Mouse (Mus musculus) embryonic facial prominence, embryonic 12.5 days (tissue): Measurements from ENCODE around the gene Spert. TPM values are rescaled to one million over a fixed set of nuclear protein-coding genes. Genes with fewer than 3 reads are reported as not detected.

Experiments used
- ATAC-seq: fragments of 200-750 bp; cut with Nextera tagmentation; 2 replicates; pipeline ENCODE4 v1.8.0; 2017; ENCODE audit not compliant: insufficient number of reproducible peaks, insufficient read depth, low FRiP score, low TSS enrichment
- H3K27ac ChIP-seq: fragments of 300-500 bp; sonication (generic); 2 replicates; pipeline ENCODE4 v1.5.1; 2016; ENCODE audit warnings: mild to moderate bottlenecking
- H3K27me3 ChIP-seq: fragments of 300-500 bp; sonication (generic); 2 replicates; pipeline ENCODE4 v1.6.1; 2016; ENCODE audit warnings: mild to moderate bottlenecking, moderate library complexity
- H3K36me3 ChIP-seq: fragments of 300-500 bp; sonication (generic); 2 replicates; pipeline ENCODE4 v1.6.1; 2016; ENCODE audit warnings: mild to moderate bottlenecking
- H3K4me1 ChIP-seq: fragments of 300-500 bp; sonication (generic); 2 replicates; pipeline ENCODE4 v1.6.1; 2016
- H3K4me2 ChIP-seq: fragments of 300-500 bp; sonication (generic); replicated peaks from 2 replicates; pipeline ENCODE4 v1.6.1; 2016; ENCODE audit warnings: mild to moderate bottlenecking, moderate library complexity
- H3K4me3 ChIP-seq: fragments of 300-500 bp; sonication (generic); 2 replicates; pipeline ENCODE4 v1.5.1; 2016; ENCODE audit warnings: mild to moderate bottlenecking
- H3K9ac ChIP-seq: fragments of 300-500 bp; sonication (generic); 2 replicates; pipeline ENCODE4 v1.6.1; 2016; ENCODE audit warnings: mild to moderate bottlenecking, moderate library complexity
- H3K9me3 ChIP-seq: fragments of 300-500 bp; sonication (generic); 2 replicates; pipeline ENCODE4 v1.6.1; 2016; ENCODE audit warnings: mild to moderate bottlenecking, moderate library complexity
- WGBS: fragments of 180-500 bp; shearing (Covaris S2); methylation state at CpG from one replicate; pipeline ENCODE4 v1.1.7; 2016; 5-methylcytosine and 5-hydroxymethylcytosine counted together
- polyA plus RNA-seq: library from polyadenylated mRNA; unstranded; fragments of >200 nt; fragmentation: Nextera tagmentation; extraction: Ambion mirVana; gene quantifications from 2 replicates; pipeline ENCODE4 v1.2.1, GENCODE M21; 2016

The Spert gene
- not detected in 2 replicates for polyA plus RNA-seq

DNA sequence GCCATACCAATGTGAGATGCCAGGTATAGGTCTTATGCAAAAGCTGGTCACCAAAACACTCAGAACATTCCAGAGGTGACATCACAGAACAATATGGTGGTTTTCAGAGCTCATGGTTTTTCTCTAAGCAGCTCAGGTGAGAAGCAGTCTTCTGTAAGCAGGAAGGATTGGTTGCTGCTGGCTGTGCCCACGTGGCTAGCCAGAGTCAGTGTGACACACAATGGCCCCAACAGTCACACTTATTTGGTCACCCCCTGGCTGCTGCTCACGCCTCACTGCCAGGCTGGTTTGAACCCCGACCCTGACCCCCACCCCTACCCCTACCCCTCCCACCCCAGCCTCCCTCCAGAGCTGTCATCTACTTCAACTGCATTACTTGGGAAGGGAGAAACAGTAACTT, at the start of gene Spert:
Spert (minus strand) TSS at position 139 of the 400 bp plus-strand sequence.
- H3K27me3 ChIP-seq = no peaks in the 10 kb centered on the region
- no peak within 1 kb of the TSS for H3K4me2 ChIP-seq
- no peak within 1 kb of the TSS for H3K4me3 ChIP-seq
- H3K27ac ChIP-seq = no peak within 1 kb of the TSS
- H3K36me3 ChIP-seq = no peaks in the 10 kb centered on the region
- no peak for ATAC-seq
- no peak within 1 kb of the TSS for H3K9ac ChIP-seq
- no peaks in the 10 kb centered on the region for H3K4me1 ChIP-seq
- WGBS = 65% methylated on average over 3 of the region's 3 CpGs
- H3K9me3 ChIP-seq = no peaks in the 10 kb centered on the region

DNA sequence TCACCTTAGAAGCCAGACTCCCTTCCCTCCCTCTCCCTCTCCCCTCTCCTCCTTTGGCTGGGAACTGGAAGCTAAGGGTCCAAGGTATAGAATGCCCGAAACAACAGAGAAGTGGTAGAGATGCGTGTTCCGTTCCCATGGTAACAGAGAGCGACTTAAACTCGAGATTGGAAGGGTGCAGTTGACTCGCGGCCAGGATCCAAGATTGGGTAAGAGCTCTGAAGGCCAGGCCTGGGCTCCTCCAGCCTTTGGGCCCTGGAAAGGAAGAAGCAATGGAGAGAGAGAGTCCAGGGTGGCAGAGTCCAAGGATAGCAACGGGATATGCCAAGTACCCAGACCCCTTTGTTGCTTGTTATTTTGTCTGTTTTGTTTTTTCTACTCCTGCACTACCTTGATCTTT, 49.2 kb upstream of the Spert start, which contains the start of gene Erich6b:
Erich6b (plus strand) TSS at position 180 of the 400 bp plus-strand sequence.
- H3K4me2 ChIP-seq = no peak within 1 kb of the TSS
- no peaks in the 10 kb centered on the region for H3K9me3 ChIP-seq
- no peak within 1 kb of the TSS for H3K9ac ChIP-seq
- H3K27me3 ChIP-seq = no peaks in the 10 kb centered on the region
- no peak for ATAC-seq
- H3K27ac ChIP-seq = no peak within 1 kb of the TSS
- H3K36me3 ChIP-seq = no peaks in the 10 kb centered on the region
- no peak within 1 kb of the TSS for H3K4me3 ChIP-seq
- WGBS = 79% methylated on average over 8 of the region's 8 CpGs
- H3K4me1 ChIP-seq = no peaks in the 10 kb centered on the region

DNA sequence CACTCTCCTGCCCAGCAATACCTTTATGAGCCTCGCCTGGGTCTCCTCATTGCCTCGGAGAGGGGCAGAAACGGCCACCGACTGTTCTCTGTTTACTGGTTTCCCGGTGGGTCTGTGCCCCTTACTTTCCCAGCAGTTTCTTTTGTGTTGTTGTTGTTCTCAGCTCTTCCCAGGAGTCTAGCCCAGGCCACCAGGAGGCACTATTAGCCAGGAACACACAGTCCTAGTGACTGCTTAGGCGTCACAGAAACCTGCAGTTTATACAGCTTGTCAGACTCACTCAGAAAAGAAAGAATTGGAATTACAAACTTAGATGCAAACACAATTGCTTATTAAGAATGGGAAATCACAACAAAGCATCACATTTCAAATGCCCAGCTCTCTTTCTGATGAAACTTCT, 48.5 kb upstream of the Spert start:
- no peak for ATAC-seq
- Histone ChIP-seq H3K27me3 (no peaks in the 10 kb centered on the region), H3K27ac (no peak overlapping the region), H3K4me1 (no peaks in the 10 kb centered on the region), H3K9ac (no peak overlapping the region), H3K4me2 (no peak overlapping the region), H3K9me3 (no peaks in the 10 kb centered on the region), H3K4me3 (no peak overlapping the region), H3K36me3 (no peaks in the 10 kb centered on the region)
- WGBS = 59% methylated on average over 6 of the region's 6 CpGs

DNA sequence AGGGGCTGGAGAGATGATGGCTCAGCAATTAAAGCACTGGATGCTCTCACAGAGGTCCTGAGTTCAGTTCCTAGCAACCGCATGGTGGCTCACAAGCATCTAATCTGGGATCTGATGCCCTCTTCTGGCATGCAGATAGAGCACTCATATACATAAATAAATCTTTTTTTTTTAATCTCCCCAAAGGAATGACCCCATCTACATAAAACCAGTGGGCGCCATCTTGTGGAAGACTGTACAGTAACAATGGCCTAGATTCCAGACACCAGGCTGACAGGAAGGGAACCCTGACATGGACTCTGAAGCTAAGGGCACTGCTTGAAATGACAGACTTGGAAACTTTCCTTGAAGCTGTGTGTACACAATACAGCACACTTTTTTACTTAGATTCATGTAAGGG, 47.9 kb upstream of the Spert start:
- H3K9ac ChIP-seq = no peak overlapping the region

DNA sequence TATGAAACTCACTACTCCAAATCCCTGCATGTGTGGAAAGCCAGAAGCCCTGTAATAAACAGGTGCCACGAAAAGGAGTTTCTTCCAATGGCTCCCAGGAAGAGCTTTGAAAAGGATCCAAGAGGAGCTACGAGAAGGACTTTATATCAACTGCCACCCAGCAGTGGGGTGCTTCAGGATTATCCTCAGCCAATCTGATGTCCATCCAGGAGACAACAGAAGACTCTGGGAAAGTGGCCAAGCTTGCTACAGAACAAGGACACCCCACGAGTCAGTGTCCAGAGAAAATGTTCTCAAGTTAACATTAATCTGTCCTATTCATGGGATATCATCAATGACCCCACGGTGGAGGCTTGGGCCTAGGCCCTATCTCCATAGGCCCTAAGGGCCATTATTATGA, 44.7 kb upstream of the Spert start:
- H3K27ac ChIP-seq = no peak overlapping the region
- 0 out of 2 replicates have a peak, but pooled peaks cover 3% of the 10 kb centered on the region for H3K4me1 ChIP-seq
- H3K4me3 ChIP-seq = no peak overlapping the region
- no peaks in the 10 kb centered on the region for H3K27me3 ChIP-seq
- ATAC-seq = no peak
- whole genome bisulfite sequencing = 89% methylated on average over 4 of the region's 4 CpGs
- H3K9me3 ChIP-seq = no peaks in the 10 kb centered on the region
- no peak overlapping the region for H3K9ac ChIP-seq
- no peaks in the 10 kb centered on the region for H3K36me3 ChIP-seq
- no peak overlapping the region for H3K4me2 ChIP-seq

More for the DNA sequence above, 47.9 kb upstream of the Spert start:
- no peak overlapping the region for H3K4me3 ChIP-seq
- H3K4me2 ChIP-seq = no peak overlapping the region
- H3K4me1 ChIP-seq = 0 out of 2 replicates have a peak, but pooled peaks cover 3% of the 10 kb centered on the region
- no peaks in the 10 kb centered on the region for H3K27me3 ChIP-seq
- H3K27ac ChIP-seq = no peak overlapping the region
- WGBS = 83% methylated on average over 2 of the region's 2 CpGs
- no peaks in the 10 kb centered on the region for H3K9me3 ChIP-seq
- H3K36me3 ChIP-seq = no peaks in the 10 kb centered on the region
- ATAC-seq = no peak

DNA sequence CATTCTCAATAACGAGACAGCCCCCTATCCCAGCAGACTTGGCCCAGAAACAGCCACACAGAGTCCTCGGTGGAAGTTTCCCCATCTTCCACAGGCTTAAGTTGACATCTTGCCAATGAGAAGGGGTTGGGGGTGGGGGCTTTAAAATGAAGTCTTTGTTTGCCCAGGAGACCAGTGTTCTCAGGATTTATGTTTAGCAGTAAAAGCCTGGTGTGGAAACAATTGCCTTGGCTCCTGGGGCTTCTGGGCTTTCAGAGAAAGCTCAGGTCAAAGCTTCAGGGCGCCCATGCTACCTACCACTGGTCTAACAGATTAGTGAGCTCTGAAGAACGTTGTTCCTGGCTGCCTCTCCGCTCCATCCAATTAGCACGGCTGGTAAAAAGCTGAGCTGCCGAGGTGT, 43.2 kb upstream of the Spert start:
- Histone ChIP-seq H3K27ac (no peak overlapping the region), H3K9me3 (no peaks in the 10 kb centered on the region), H3K9ac (no peak overlapping the region), H3K4me3 (no peak overlapping the region), H3K36me3 (no peaks in the 10 kb centered on the region), H3K4me1 (0 out of 2 replicates have a peak, but pooled peaks cover 3% of the 10 kb centered on the region), H3K4me2 (no peak overlapping the region), H3K27me3 (no peaks in the 10 kb centered on the region)
- 53% methylated on average over 7 of the region's 7 CpGs for WGBS
- no peak for ATAC-seq

DNA sequence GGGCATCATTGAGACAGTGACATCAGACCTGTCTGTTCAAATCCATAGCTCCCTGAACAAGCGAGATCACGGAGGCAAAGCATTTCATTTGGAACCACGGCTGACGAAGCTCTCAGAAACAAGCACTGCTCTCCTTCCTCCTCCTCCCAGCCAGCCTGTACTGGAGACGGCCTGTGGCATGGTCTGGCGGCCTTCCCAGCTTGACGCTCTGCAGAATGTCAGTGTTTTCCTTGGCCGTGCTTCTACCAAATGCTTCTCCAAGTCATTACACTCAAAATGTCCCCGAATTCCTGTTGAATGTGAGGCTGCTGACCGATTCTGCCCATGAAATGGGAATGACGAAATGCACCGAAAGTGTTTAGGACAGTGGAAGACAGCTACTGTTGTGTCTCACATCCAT, 42.4 kb upstream of the Spert start:
- no peaks in the 10 kb centered on the region for H3K36me3 ChIP-seq
- no peak overlapping the region for H3K4me2 ChIP-seq
- no peak overlapping the region for H3K9ac ChIP-seq
- no peak overlapping the region for H3K27ac ChIP-seq
- no peaks in the 10 kb centered on the region for H3K27me3 ChIP-seq
- no peak for ATAC-seq
- H3K4me3 ChIP-seq = no peak overlapping the region
- 76% methylated on average over 12 of the region's 12 CpGs for WGBS
- no peaks in the 10 kb centered on the region for H3K9me3 ChIP-seq
- 0 out of 2 replicates have a peak, but pooled peaks cover 3% of the 10 kb centered on the region for H3K4me1 ChIP-seq

DNA sequence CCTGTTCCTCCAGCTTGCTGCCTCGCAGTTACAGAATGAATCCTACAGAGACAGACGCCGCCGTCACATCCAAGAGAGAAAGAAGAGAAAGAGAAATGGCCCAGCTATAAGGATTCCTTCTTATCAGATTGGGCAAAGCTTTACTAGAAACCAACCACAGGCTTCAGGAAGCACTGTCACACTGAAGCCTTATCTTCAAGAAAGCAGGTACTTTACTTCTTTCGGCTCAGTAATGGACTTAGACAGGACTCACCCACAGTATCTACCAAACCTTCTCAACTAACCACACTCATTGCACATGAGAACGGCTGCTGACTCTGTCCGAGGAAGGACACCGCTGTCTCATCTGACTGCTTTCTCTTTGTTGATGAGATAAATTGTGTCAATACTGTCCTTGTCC, 36.0 kb upstream of the Spert start:
- Histone ChIP-seq H3K27ac (no peak overlapping the region), H3K36me3 (no peaks in the 10 kb centered on the region), H3K4me3 (no peak overlapping the region), H3K4me2 (no peak overlapping the region), H3K4me1 (no peaks in the 10 kb centered on the region), H3K27me3 (no peaks in the 10 kb centered on the region), H3K9ac (no peak overlapping the region), H3K9me3 (no peaks in the 10 kb centered on the region)
- WGBS = 90% methylated on average over 8 of the region's 8 CpGs
- no peak for ATAC-seq

DNA sequence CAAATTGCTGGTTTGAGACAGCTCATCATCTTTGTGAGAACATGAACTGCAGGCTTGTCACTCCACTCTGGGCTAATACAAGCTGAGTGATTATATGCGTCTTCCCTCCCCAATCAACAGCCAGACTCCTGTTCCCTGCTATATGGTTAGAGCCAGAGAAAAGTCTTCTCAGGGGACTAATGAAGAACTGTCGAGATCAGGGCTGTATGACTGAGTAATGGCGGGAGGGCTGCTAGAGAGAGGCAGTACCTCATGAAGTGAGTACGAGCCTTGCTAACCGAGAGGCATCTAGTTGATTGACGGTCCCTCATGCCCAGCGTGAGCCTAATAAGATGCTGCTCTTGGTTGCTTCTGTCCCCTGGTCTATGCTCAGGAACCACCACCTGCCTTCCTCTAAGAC, 30.1 kb upstream of the Spert start:
- H3K36me3 ChIP-seq = no peaks in the 10 kb centered on the region
- no peak overlapping the region for H3K27ac ChIP-seq
- no peak for ATAC-seq
- no peak overlapping the region for H3K4me3 ChIP-seq
- no peaks in the 10 kb centered on the region for H3K27me3 ChIP-seq
- no peaks in the 10 kb centered on the region for H3K9me3 ChIP-seq
- WGBS = 67% methylated on average over 7 of the region's 7 CpGs
- H3K4me1 ChIP-seq = no peaks in the 10 kb centered on the region
- no peak overlapping the region for H3K4me2 ChIP-seq
- no peak overlapping the region for H3K9ac ChIP-seq

DNA sequence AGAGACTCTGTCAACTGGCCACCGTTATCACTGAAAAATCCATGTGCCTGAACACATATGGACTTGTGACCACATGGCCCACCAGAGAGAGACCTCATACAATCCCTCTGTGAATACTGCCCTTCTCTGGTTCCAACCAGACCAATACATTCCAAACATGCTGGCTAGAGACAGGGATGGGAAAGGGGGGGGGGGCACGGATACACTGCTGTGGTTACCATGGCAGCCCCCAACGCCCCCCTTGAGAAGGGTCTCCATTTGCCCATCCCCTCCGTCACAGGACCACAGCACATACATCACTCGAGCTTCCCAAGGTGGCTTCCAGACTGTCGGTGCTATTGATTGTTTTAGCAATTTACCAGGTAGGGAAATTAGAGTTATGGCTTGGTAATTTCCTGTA, 23.5 kb upstream of the Spert start:
- no peak overlapping the region for H3K27ac ChIP-seq
- H3K4me3 ChIP-seq = no peak overlapping the region
- no peak overlapping the region for H3K4me2 ChIP-seq
- 85% methylated on average over 6 of the region's 6 CpGs for WGBS
- no peaks in the 10 kb centered on the region for H3K27me3 ChIP-seq
- H3K9ac ChIP-seq = no peak overlapping the region
- no peaks in the 10 kb centered on the region for H3K36me3 ChIP-seq
- no peak for ATAC-seq
- H3K9me3 ChIP-seq = no peaks in the 10 kb centered on the region
- no peaks in the 10 kb centered on the region for H3K4me1 ChIP-seq

DNA sequence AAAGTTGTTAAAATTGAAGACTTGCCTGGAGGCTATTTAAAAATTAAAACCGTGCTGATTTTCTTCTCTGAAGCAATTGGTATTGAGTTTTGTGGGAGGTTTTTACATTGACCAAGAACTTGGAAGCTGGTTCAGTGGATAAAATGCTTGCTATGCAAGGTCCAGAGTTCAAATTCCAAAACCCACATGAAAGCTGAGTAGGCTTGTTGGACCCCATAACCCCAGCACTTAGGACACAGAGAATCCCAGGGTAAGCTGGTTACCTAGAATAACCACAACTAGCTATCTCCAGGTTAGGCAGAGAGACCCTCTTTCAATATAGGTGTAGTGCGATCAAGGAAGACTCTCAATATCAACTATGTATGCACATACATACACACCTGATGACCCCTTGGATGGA, 16.3 kb upstream of the Spert start:
- 95% methylated on average over 2 of the region's 2 CpGs for WGBS
- Histone ChIP-seq H3K9me3 (0 out of 2 replicates have a peak, but pooled peaks cover 3% of the 10 kb centered on the region), H3K4me1 (no peaks in the 10 kb centered on the region), H3K27me3 (no peaks in the 10 kb centered on the region), H3K4me2 (no peak overlapping the region), H3K4me3 (no peak overlapping the region), H3K27ac (no peak overlapping the region), H3K36me3 (no peaks in the 10 kb centered on the region), H3K9ac (no peak overlapping the region)
- no peak for ATAC-seq

DNA sequence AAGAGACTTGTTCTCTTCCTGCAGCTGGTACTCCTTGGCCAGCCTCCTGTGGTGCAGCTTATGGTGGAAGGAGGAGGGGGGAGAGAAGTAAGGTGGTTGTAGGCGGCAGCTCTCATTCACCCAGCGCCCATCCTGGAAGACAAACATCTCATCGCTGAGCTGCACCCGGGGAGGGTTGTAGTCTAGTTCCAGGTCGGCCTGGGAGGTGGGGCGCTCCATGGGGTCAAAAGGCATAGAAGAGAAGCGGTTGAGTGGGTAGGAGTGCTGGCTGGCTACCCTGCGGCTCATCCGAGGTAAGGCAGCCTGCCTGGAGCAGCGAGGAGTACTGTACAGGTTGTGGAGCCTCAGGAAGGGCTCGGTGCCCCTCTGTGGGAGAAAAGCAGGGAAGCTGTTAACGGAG, 9.0 kb downstream of the Spert start:
- Histone ChIP-seq H3K4me2 (no peak overlapping the region), H3K27ac (no peak overlapping the region), H3K4me3 (no peak overlapping the region), H3K9me3 (no peaks in the 10 kb centered on the region), H3K9ac (no peak overlapping the region), H3K4me1 (no peaks in the 10 kb centered on the region), H3K27me3 (no peaks in the 10 kb centered on the region), H3K36me3 (no peaks in the 10 kb centered on the region)
- ATAC-seq = no peak
- WGBS = 83% methylated on average over 12 of the region's 12 CpGs

DNA sequence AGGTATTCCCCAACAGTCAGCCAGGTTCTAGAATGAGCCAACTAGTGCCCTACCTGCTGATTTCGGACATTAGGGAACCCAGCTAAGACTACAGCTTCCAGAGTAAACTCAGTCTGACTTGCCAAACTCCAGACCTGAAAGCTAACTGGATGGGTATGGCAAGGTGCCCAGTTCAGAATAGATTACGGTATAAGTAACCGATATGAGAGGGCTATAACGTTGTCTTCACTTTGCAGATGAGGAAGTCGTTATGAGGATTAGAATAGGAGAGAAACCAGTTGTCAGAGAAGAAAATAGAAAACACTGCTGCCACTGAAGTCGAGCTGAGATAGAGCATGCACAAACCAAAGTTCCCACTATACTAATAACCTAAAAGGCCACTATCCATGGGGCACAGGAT, 13.9 kb downstream of the Spert start:
- Histone ChIP-seq H3K36me3 (no peaks in the 10 kb centered on the region), H3K27ac (no peak overlapping the region), H3K4me1 (no peaks in the 10 kb centered on the region), H3K27me3 (no peaks in the 10 kb centered on the region), H3K4me3 (no peak overlapping the region), H3K9me3 (no peaks in the 10 kb centered on the region), H3K9ac (no peak overlapping the region), H3K4me2 (no peak overlapping the region)
- ATAC-seq = no peak
- 86% methylated on average over 6 of the region's 6 CpGs for WGBS
